Mouse (Mus musculus) liver, adult 2 months (tissue): Measurements from ENCODE around the gene Spry1. TPM values are rescaled to one million over a fixed set of nuclear protein-coding genes. Genes with fewer than 3 reads are reported as not detected.

ENCODE experiments used
- DNase-seq: peaks from one replicate; pipeline ENCODE4 v3.0.0-alpha.2; 2011; ENCODE audit warnings: low read depth, low spot score; ENCODE audit errors: extremely low read depth
- H3K27ac ChIP-seq: fragments of 200-500 bp; replicated peaks from 2 replicates; pipeline ENCODE4 v1.5.1; 2012; ENCODE audit warnings: low read depth, mild to moderate bottlenecking, control low read depth, inconsistent platforms, low read length; ENCODE audit not compliant: insufficient read depth
- H3K27me3 ChIP-seq: fragments of 200-500 bp; 2 replicates; pipeline ENCODE4 v1.6.1; 2012; ENCODE audit warnings: mild to moderate bottlenecking, moderate library complexity, low read length, inconsistent platforms; ENCODE audit not compliant: control insufficient read depth, insufficient read depth
- H3K36me3 ChIP-seq: fragments of 200-500 bp; 2 replicates; pipeline ENCODE4 v1.6.1; 2012; ENCODE audit warnings: low read length, inconsistent platforms; ENCODE audit not compliant: control insufficient read depth, insufficient read depth
- H3K4me1 ChIP-seq: fragments of 200-500 bp; 2 replicates; pipeline ENCODE4 v1.6.1; 2011; ENCODE audit warnings: low read length; ENCODE audit not compliant: control insufficient read depth, insufficient read depth
- H3K4me3 ChIP-seq: fragments of 200-500 bp; 2 replicates; pipeline ENCODE4 v1.5.1; 2011; ENCODE audit warnings: low read depth, mild to moderate bottlenecking, control low read depth, low read length, moderate library complexity; ENCODE audit not compliant: insufficient read depth
- H3K79me2 ChIP-seq: fragments of 200-500 bp; 2 replicates; pipeline ENCODE4 v1.6.1; 2012; ENCODE audit warnings: inconsistent platforms, mild to moderate bottlenecking, low read length, moderate library complexity; ENCODE audit not compliant: control insufficient read depth, insufficient read depth
- H3K9ac ChIP-seq: fragments of 200-500 bp; 2 replicates; pipeline ENCODE4 v1.6.1; 2012; ENCODE audit warnings: low read depth, mild to moderate bottlenecking, control low read depth, inconsistent platforms, low read length
- CTCF ChIP-seq: fragments of 200-500 bp; IDR thresholded peaks from 2 replicates; pipeline ENCODE4 v1.5.1; 2011; ENCODE audit warnings: low read depth, low read length, control low read depth
- POLR2A ChIP-seq: fragments of 200-500 bp; IDR thresholded peaks from 2 replicates; pipeline ENCODE4 v1.6.1; 2011; ENCODE audit warnings: low read length, control low read depth; ENCODE audit not compliant: insufficient read depth; ENCODE audit errors: extremely low read depth
- WGBS: fragments of 180-500 bp; shearing (Covaris S2); methylation state at CpG from one replicate; pipeline ENCODE4 v1.1.7; 2018; 5-methylcytosine and 5-hydroxymethylcytosine counted together
- polyA plus RNA-seq: library from polyadenylated mRNA; depleted of rRNA; stranded (reverse); fragments of >200 nt; gene quantifications from 2 replicates; pipeline ENCODE4 v1.2.3, GENCODE M21; 2012
- total RNA-seq: library from RNA; depleted of rRNA; stranded (reverse); fragments of >200 nt; gene quantifications from 2 replicates; pipeline ENCODE4 v1.2.3, GENCODE M21; 2014

The Spry1 gene
- total and polyA plus RNA-seq, 2 experiments: 2.8 to 5.9 TPM

DNA sequence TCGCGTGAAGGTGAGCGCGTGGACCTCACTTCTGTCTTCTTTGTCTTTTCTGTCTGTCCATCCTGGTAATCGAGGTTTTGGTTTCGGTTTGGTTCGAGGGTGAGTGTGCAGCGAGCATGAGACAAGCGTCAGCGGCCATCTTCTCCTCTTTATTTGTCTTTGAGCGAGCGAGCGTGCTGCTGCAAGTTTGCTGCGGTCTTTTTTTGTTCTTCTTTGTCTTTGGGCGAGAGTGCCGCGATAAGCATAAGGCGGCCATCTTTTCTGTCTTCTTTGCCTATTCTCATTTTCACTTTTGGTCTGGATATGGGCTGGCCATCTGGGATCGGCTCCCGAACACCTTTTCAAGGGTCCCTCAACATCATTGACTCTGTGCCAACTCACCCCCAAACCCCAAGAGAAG, 29.4 kb downstream of the Spry1 start:
- no peaks in the 10 kb centered on the region for H3K4me1 ChIP-seq
- H3K36me3 ChIP-seq: no peaks in the 10 kb centered on the region
- no peaks in the 10 kb centered on the region; the same call in 1 of the 2 replicates for H3K27me3 ChIP-seq
- H3K27ac ChIP-seq: no peak overlapping the region
- TF ChIP-seq POLR2A (no peak), CTCF (no peak)
- H3K9ac ChIP-seq: no peak overlapping the region
- DNase-seq: no peak
- whole genome bisulfite sequencing: 98% methylated on average over 20 of the region's 20 CpGs
- H3K4me3 ChIP-seq: no peak overlapping the region
- no peaks in the 10 kb centered on the region for H3K79me2 ChIP-seq

DNA sequence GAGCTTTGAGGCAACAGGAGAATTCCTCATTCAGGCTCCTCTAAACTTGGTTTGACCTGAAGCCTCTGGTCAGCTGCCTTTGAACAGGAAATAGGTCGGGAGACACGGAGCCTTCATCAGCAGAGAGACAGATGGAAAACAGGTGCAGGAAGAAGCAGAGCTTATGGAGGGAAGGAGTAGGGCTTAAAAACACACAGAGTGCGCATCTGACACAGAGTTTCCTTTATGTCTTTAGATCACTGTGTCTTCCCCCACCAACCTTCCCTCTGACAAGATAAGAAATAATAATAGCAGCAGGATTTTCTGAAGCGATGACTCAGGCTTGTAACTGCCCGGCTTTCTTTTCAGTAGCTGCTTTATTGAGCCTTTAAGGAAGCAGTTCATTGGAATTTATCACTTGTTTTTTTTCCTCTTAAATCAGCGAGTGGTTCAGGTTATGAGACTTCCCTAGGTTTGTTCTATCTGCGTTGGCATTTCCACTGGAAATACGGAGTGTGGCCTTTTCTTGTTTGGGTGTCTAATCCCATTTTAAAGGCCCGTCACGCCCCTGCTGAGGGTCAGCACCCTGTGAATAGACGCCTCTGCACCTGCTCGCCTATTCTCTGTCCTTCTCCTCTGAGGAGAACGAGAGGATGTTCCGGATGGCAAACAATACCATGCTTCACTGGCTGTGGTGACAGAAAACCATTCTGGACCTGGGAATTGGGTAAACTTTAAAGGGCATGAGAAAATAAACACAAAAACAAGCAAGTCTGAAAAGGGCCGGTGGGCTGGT, 32.7 kb downstream of the Spry1 start:
- H3K79me2 ChIP-seq: no peaks in the 10 kb centered on the region
- no peak overlapping the region for H3K9ac ChIP-seq
- TF ChIP-seq CTCF (no peak), POLR2A (no peak)
- no peak for DNase-seq
- H3K4me3 ChIP-seq: no peak overlapping the region
- WGBS: 75% methylated on average over 15 of the region's 15 CpGs
- no peak overlapping the region for H3K27ac ChIP-seq
- H3K27me3 ChIP-seq: no peaks in the 10 kb centered on the region; the same call in 1 of the 2 replicates
- H3K4me1 ChIP-seq: no peaks in the 10 kb centered on the region
- no peaks in the 10 kb centered on the region for H3K36me3 ChIP-seq

DNA sequence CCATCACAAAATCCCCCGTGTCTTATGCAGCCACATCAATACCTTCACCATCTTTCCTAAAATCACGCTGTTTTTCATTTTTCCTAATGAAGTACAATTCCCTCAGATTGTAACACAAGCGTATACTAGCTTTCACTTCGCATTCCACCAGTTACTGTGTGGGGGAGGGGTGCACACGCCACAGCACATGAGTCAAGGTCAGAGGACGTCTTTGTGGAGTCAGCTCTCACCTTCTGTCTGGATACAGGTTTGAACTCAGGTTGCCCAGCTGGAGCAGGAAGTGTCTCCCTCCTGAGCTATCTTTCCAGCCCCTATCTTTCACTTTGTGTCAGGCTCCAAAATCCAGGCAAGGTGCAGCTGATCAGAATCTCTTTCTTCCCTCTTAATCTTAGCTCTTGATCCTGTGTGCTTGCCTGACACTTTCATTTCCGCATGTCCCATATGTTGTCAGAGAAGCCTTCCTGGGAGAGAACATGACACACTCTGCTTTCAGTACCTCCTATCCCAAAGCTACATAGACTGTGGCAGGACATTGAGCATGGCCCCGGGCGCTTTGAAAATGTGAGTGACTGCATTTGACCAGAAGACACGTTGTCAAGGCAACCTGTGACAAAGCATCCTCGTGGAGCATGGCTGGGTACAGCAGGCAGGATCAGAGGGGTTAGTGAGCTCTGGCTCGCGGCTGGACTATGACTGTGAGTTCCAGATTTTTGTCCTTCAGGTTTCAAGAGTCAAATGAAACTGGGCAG, 33.9 kb downstream of the Spry1 start:
- Histone ChIP-seq H3K27ac (no peak overlapping the region), H3K79me2 (no peaks in the 10 kb centered on the region), H3K27me3 (no peaks in the 10 kb centered on the region), H3K9ac (no peak overlapping the region), H3K4me3 (no peak overlapping the region), H3K36me3 (no peaks in the 10 kb centered on the region), H3K4me1 (no peaks in the 10 kb centered on the region)
- DNase-seq: no peak
- WGBS: 70% methylated on average over 13 of the region's 13 CpGs
- TF ChIP-seq POLR2A (no peak), CTCF (no peak)

DNA sequence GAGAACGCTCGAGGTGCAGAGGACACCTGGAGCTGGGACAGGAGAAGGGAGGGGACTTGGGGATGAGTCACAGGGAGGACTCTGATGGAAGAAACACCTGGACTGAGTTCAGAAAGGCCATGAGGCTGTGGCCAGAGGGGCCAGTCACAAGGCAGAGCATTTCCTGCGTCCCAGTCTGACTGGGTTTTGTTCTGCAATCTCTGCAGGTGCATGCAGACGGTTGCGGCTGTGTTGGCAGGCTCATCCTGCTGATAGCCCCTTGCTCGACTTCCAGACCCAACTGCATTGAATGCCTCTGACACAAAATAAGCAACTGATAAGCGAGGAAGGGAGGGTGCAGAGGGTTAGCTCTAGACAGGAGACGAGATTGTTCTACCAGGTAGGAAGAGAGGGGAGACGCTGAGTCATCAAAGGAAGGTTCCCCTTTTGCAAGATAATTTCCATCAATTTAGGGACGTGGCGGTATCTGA, 35.3 kb downstream of the Spry1 start:
- no peaks in the 10 kb centered on the region for H3K36me3 ChIP-seq
- TF ChIP-seq CTCF (no peak), POLR2A (no peak)
- H3K27ac ChIP-seq: no peak overlapping the region
- no peak overlapping the region for H3K4me3 ChIP-seq
- no peaks in the 10 kb centered on the region for H3K27me3 ChIP-seq
- no peaks in the 10 kb centered on the region for H3K4me1 ChIP-seq
- DNase-seq: no peak
- H3K79me2 ChIP-seq: no peaks in the 10 kb centered on the region
- H3K9ac ChIP-seq: no peak overlapping the region
- 84% methylated on average over 11 of the region's 11 CpGs for WGBS

DNA sequence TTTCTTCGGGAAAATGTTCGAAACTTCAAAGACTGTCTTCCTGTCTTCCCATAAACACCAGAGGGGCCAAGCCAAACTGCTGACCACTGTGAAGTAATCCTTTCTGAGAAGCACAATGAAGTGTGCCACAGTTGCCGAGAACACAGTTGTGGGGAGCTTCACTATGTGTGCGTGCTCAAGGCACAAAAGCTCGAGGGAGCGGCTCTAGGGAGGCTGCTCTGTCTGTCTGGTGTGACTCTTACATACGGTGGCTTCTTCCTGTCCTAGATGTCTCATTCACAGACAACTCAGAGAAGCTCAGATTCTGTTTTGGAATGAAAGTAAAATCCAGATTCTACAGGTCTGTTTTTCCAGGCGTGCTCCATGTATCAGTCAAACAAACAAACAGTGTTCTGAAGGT, 36.5 kb downstream of the Spry1 start:
- Histone ChIP-seq H3K9ac (no peak overlapping the region), H3K4me1 (no peaks in the 10 kb centered on the region), H3K4me3 (no peak overlapping the region), H3K27ac (no peak overlapping the region), H3K27me3 (no peaks in the 10 kb centered on the region), H3K36me3 (no peaks in the 10 kb centered on the region), H3K79me2 (no peaks in the 10 kb centered on the region)
- DNase-seq: no peak
- TF ChIP-seq POLR2A (no peak), CTCF (no peak)
- WGBS: 91% methylated on average over 8 of the region's 8 CpGs
